Mouse (Mus musculus) forebrain, embryonic 11.5 days (tissue): ENCODE data around the gene Ganab. TPM values are rescaled to one million over a fixed set of nuclear protein-coding genes. Genes with fewer than 3 reads are reported as not detected.
"Not testable (repeated sequence)": the region's sequence is repeated elsewhere in the genome, so short reads cannot be mapped to it uniquely, and the experiment has no call there.

Experiments
- ATAC-seq: fragments of 200-750 bp; cut with Nextera tagmentation; replicated peaks from 2 replicates; pipeline ENCODE4 v1.8.0; 2017; ENCODE audit warnings: moderate TSS enrichment; ENCODE audit not compliant: low FRiP score
- DNase-seq: peaks from one replicate; pipeline ENCODE4 v3.0.0-alpha.2; 2017; ENCODE audit warnings: low spot score
- H3K27ac ChIP-seq: fragments of 300-500 bp; sonication (generic); 2 replicates; pipeline ENCODE4 v1.5.1; 2014; ENCODE audit warnings: low read depth, low read length
- H3K27me3 ChIP-seq: fragments of 300-500 bp; sonication (generic); 2 replicates; pipeline ENCODE4 v1.6.1; 2014; ENCODE audit warnings: mild to moderate bottlenecking, low read length, mixed read lengths; ENCODE audit not compliant: control insufficient read depth, insufficient read depth
- H3K36me3 ChIP-seq: fragments of 300-500 bp; sonication (generic); 2 replicates; pipeline ENCODE4 v1.6.1; 2014; ENCODE audit warnings: mild to moderate bottlenecking, low read length, moderate library complexity, mixed read lengths; ENCODE audit not compliant: control insufficient read depth, insufficient read depth
- H3K4me1 ChIP-seq: fragments of 300-500 bp; sonication (generic); replicated peaks from 2 replicates; pipeline ENCODE4 v1.6.1; 2014; ENCODE audit warnings: low read length, mixed read lengths; ENCODE audit not compliant: control insufficient read depth, insufficient read depth
- H3K4me2 ChIP-seq: fragments of 300-500 bp; sonication (generic); 2 replicates; pipeline ENCODE4 v1.6.1; 2014; ENCODE audit warnings: low read depth, mild to moderate bottlenecking, low read length, moderate library complexity, mixed read lengths; ENCODE audit not compliant: severe bottlenecking
- H3K4me3 ChIP-seq: fragments of 300-500 bp; sonication (generic); 2 replicates; pipeline ENCODE4 v1.5.1; 2014; ENCODE audit warnings: low read depth, low read length
- H3K9ac ChIP-seq: fragments of 300-500 bp; sonication (generic); 2 replicates; pipeline ENCODE4 v1.6.1; 2014; ENCODE audit warnings: low read length
- H3K9me3 ChIP-seq: fragments of 300-500 bp; sonication (generic); 2 replicates; pipeline ENCODE4 v1.6.1; 2016; ENCODE audit warnings: low read length, mixed read lengths; ENCODE audit not compliant: control insufficient read depth
- WGBS: fragments of 180-500 bp; shearing (Covaris S2); extraction: QIAGEN DNeasy Blood & Tissue Kit; methylation state at CpG from one replicate; pipeline ENCODE4 v1.1.7; 2014; 5-methylcytosine and 5-hydroxymethylcytosine counted together
- polyA plus RNA-seq: library from polyadenylated mRNA; unstranded; fragments of >200 nt; fragmentation: Nextera tagmentation; extraction: Ambion mirVana; gene quantifications from 2 replicates; pipeline ENCODE4 v1.2.1, GENCODE M21; 2014

The Ganab gene
- polyA plus RNA-seq, 1 experiment from 2014 or later, result 119 TPM

DNA sequence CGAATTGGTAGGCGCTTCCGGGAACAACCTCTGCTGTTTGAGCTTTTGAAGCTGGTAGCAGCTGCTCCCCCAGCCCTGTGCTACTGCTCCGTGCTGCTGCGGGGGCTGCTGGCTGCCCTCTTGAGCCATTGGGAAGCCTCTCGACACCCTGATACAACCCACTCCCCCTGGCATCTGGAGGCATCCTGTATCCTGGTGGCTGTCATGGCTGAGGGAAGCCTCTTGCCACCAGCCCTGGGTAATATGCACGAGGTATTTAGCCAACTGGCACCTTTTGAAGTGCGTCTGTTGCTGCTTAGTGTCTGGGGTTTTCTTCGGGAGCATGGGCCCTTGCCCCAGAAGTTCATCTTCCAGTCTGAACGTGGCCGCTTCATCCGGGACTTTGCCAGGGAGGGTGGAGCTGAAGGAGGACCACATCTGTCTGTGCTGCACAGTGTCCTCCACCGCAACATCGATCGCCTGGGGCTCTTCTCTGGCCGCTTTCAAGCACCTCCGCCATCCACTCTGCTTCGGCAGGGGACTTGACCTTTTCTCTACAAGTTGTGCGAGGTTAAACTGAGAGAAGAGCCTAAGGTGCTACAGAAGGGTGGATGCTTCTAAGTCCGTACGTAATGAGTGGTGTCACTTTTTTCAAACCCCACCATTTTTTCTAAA lies 533 bp upstream of the Ganab start:
- peak overlapping the region; percentile 79 for H3K9ac ChIP-seq
- peak overlapping the region; percentile 37; the same call in 1 of the 2 replicates for H3K27ac ChIP-seq
- H3K4me2 ChIP-seq, result peak overlapping the region; percentile 89
- H3K36me3 ChIP-seq, H3K9me3 ChIP-seq, H3K27me3 ChIP-seq: not testable (repeated sequence)
- WGBS, result 29% methylated on average over 21 of the region's 21 CpGs
- peak; percentile 55 for ATAC-seq
- peak overlapping the region; percentile 97 for H3K4me3 ChIP-seq
- H3K4me1 ChIP-seq, result peaks cover 11% of the 10 kb centered on the region
- DNase-seq, result peak; percentile 66

DNA sequence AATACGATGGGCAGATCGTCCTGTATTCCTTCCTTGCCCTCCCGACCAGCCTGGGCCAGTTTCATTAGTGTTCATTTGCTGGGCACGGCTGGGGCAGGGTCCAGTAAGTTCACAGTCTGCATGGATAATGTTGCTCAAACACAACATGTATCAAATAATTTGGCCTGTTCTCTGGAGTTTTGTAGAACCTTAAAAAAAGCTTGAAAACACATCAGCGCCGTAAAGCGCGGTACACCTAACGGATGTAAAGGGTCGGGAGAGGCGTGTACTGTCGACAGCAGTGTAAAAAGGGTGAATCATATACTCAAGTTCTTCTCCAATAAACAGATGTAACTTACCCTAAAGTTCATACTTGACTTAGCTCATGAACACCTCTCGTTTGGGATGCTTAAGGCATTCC lies 705 bp downstream of the Ganab start:
- DNase-seq (no peak), ATAC-seq (no peak)
- Histone ChIP-seq H3K27me3 (no peaks in the 10 kb centered on the region), H3K9ac (peak overlapping the region; percentile 79), H3K36me3 (peaks cover 2% of the 10 kb centered on the region; the same call in 1 of the 2 replicates), H3K27ac (no peak overlapping the region), H3K4me3 (peak overlapping the region; percentile 97), H3K4me1 (peaks cover 11% of the 10 kb centered on the region), H3K4me2 (peak overlapping the region; percentile 89), H3K9me3 (no peaks in the 10 kb centered on the region)
- WGBS, result 15% methylated on average over 13 of the region's 13 CpGs

DNA sequence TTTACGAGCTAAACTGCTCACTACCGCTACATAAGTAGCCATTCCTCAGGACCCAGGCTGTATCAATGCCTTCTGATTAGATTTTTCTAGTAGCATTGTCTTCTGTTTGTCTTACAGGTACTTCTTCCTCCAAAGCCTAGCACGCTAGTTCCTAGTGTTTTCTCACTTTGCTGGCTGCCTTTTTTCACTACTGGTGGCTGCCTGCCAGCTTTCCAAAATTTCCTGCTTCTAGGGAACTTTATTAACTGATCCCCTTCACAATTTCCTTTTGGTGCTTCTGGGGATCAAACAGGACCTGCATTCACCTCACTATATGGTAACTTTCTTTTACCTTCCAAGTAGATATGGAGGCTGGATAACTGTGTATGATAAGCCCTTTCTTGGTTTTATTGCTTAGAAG lies 1.2 kb downstream of the Ganab start:
- Histone ChIP-seq H3K27me3 (no peaks in the 10 kb centered on the region), H3K4me2 (peak overlapping the region; percentile 89), H3K9me3 (no peaks in the 10 kb centered on the region), H3K4me1 (peaks cover 11% of the 10 kb centered on the region), H3K27ac (no peak overlapping the region), H3K4me3 (peak overlapping the region; percentile 97), H3K9ac (peak overlapping the region; percentile 79), H3K36me3 (peaks cover 2% of the 10 kb centered on the region; the same call in 1 of the 2 replicates)
- ATAC-seq (no peak), DNase-seq (no peak)
- 75% methylated on average over 3 of the region's 3 CpGs for WGBS

DNA sequence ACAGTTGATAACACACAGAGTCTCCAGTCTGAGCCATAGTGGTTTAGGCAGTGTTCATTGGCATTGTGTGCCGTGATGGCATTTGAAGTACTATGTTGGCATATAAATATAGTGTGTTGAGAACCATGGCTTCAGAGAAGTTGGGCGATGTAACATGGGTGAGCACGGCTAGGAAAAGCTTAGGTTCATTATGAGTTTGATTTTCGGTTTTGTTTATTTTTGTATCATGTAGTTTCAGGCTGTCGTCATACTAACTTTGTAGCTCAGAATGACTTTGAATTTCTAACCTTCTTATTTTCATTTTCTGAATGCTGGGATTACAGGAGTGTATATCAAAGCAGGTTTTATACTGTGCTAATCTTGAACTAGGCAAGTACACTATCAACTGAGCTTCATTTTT lies 5.5 kb downstream of the Ganab start:
- H3K27me3 ChIP-seq, result no peaks in the 10 kb centered on the region
- ATAC-seq (no peak), DNase-seq (no peak)
- H3K4me2 ChIP-seq, result no peak overlapping the region
- H3K36me3 ChIP-seq, result peaks cover 12% of the 10 kb centered on the region; the same call in 1 of the 2 replicates
- H3K9ac ChIP-seq, result no peak overlapping the region
- H3K9me3 ChIP-seq, result no peaks in the 10 kb centered on the region
- H3K27ac ChIP-seq, result no peak overlapping the region
- peaks cover 6% of the 10 kb centered on the region for H3K4me1 ChIP-seq
- 94% methylated on average over 5 of the region's 5 CpGs for WGBS
- no peak overlapping the region for H3K4me3 ChIP-seq

DNA sequence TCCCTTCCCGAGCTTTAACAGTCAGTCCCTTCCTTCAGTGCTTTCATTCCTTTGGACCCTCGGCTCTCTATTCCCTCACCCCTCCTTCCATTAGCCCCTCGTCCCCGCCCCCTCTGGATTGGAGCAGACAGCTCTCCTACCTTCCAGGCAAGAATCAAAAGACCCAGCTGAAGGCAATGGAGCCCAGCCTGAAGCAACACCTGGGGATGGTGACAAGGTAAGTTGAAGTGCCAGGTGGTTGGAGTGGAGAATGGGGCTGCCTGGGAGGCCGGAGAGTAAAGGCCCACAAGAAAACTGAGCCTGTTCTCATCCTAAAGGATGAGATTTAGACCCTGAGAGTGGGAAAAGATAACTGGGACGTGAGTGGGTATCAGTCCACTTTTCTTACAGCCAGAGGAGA lies 10.7 kb downstream of the Ganab start:
- ATAC-seq, result no peak
- peaks cover 26% of the 10 kb centered on the region; the same call in 1 of the 2 replicates for H3K36me3 ChIP-seq
- 91% methylated on average over 6 of the region's 6 CpGs for WGBS

DNA sequence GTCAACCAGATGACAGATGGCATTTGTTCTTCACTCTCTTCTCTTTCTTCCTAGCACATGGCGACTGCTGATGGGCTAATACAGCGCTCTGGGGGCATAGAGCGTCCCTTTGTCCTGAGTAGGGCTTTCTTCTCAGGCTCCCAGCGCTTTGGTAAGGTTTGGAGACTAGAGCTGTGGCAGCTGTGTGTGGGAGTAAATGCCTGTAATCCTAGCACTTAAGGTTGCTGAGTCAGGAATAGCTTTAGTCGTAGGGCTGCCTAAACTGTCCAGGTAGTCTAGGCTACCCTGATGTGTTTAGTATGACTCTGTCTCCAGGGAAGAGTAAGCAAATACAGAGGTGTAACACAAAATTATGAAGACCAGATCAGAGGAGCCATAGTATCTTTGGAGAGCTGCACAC lies 13.9 kb downstream of the Ganab start:
- H3K27ac ChIP-seq, result no peak overlapping the region
- WGBS, result 97% methylated on average over 5 of the region's 5 CpGs
- H3K9me3 ChIP-seq, result no peaks in the 10 kb centered on the region
- H3K36me3 ChIP-seq, result peaks cover 46% of the 10 kb centered on the region
- H3K4me3 ChIP-seq, result no peak overlapping the region
- DNase-seq (no peak), ATAC-seq (no peak)
- no peak overlapping the region for H3K9ac ChIP-seq
- no peaks in the 10 kb centered on the region for H3K27me3 ChIP-seq
- no peak overlapping the region for H3K4me2 ChIP-seq
- H3K4me1 ChIP-seq, result no peaks in the 10 kb centered on the region

More for the DNA sequence above, 10.7 kb downstream of the Ganab start:
- Histone ChIP-seq H3K9ac (no peak overlapping the region), H3K27me3 (no peaks in the 10 kb centered on the region), H3K4me3 (no peak overlapping the region), H3K4me2 (no peak overlapping the region), H3K9me3 (no peaks in the 10 kb centered on the region), H3K4me1 (no peaks in the 10 kb centered on the region), H3K27ac (no peak overlapping the region)
- no peak for DNase-seq

DNA sequence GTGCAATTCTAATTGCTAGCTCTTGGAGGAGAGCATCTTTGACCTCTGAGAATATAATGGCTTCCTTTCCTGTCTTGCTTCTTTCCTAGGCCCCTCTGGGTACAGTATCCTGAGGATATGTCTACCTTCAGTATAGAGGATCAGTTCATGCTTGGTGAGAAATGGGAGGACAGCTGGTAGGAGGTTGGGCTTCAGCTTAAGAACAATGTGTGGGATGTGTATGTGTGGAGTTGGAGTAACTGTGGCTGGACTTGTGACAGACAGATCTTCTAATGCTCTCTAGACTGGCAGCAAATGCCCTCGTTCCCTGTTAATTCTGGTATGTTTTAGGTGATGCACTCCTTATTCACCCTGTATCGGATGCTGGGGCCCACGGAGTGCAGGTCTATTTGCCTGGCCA lies 16.3 kb downstream of the Ganab start:
- Histone ChIP-seq H3K9ac (no peak overlapping the region), H3K4me1 (no peaks in the 10 kb centered on the region), H3K9me3 (no peaks in the 10 kb centered on the region), H3K4me2 (no peak overlapping the region), H3K27ac (no peak overlapping the region), H3K36me3 (peaks cover 41% of the 10 kb centered on the region), H3K4me3 (no peak overlapping the region), H3K27me3 (no peaks in the 10 kb centered on the region)
- WGBS, result 95% methylated on average over 3 of the region's 3 CpGs
- DNase-seq (no peak), ATAC-seq (no peak)

DNA sequence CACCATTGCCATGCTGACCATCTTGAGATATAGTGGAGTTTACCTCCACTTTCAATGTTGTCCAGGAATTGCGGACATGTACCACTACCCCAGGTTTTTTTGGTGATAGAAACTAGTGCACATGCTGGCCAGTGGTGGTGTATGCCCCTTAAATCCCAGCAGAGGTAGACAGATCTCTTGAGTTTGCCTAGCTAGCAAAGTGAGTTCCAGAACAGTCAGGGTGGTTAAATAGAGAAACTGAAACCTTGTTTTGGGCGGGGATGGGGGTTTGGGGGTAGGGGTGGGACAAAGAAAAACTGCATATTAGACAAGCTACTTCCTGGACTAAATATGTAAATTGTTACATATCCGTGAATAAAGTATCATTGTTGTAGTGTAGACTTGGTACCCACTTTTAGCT lies 21.1 kb downstream of the Ganab start:
- peaks cover 26% of the 10 kb centered on the region for H3K36me3 ChIP-seq
- WGBS, result 95% methylated on average over 3 of the region's 3 CpGs
- H3K27me3 ChIP-seq, result no peaks in the 10 kb centered on the region
- H3K27ac ChIP-seq, result no peak overlapping the region
- peaks cover 4% of the 10 kb centered on the region; the same call in 1 of the 2 replicates for H3K4me1 ChIP-seq
- ATAC-seq, result no peak
- H3K9ac ChIP-seq, result no peak overlapping the region
- DNase-seq, result no peak
- no peak overlapping the region for H3K4me2 ChIP-seq
- no peak overlapping the region for H3K4me3 ChIP-seq
- no peaks in the 10 kb centered on the region for H3K9me3 ChIP-seq

DNA sequence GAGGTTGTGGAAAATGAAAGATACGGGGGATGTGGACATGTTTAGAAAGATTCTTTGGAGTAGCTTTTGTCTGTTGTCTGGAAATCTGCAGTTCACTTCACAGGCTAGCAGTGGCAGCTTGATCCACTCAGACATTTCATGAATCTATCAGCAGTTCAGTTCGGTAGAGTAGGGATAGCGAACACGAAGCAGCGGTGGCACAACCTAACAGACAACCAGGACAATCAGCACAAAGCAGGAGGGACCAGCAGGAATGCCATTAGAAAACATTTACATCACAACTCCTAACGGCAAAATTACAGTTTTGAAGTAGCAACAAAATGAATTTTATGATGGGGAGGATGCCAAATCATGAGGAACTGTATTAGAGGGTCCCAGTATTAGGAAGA lies 21.8 kb downstream of the Ganab start:
- Histone ChIP-seq H3K4me1 (peaks cover 4% of the 10 kb centered on the region; the same call in 1 of the 2 replicates), H3K36me3 (peaks cover 19% of the 10 kb centered on the region), H3K4me2 (peak overlapping the region; percentile 93; the same call in 1 of the 2 replicates), H3K9ac (peak overlapping the region; percentile 77), H3K27me3 (no peaks in the 10 kb centered on the region), H3K4me3 (no peak overlapping the region; the same call in 1 of the 2 replicates), H3K27ac (peak overlapping the region; percentile 68), H3K9me3 (no peaks in the 10 kb centered on the region)
- ATAC-seq, result 0 out of 2 replicates have a peak, but pooled peaks have one; percentile 17
- 76% methylated on average over 6 of the region's 6 CpGs for WGBS
- no peak for DNase-seq
